Mouse (Mus musculus) large intestine, adult 2 months (tissue): ENCODE results near the gene Suco. TPM values are rescaled to one million over a fixed set of nuclear protein-coding genes. Genes with fewer than 3 reads are reported as not detected.

Experiments
- DNase-seq: peaks from one replicate; pipeline ENCODE4 v3.0.0-alpha.2; 2012; ENCODE audit warnings: low read depth, low spot score
- WGBS: fragments of 180-500 bp; shearing (Covaris S2); methylation state at CpG from one replicate; pipeline ENCODE4 v1.1.7; 2018; 5-methylcytosine and 5-hydroxymethylcytosine counted together
- polyA plus RNA-seq: library from polyadenylated mRNA; depleted of rRNA; stranded (reverse); fragments of >200 nt; gene quantifications from 2 replicates; pipeline ENCODE4 v1.2.3, GENCODE M21; 2012

The Suco gene
- polyA plus RNA-seq, 1 experiment: 2.8 TPM

DNA sequence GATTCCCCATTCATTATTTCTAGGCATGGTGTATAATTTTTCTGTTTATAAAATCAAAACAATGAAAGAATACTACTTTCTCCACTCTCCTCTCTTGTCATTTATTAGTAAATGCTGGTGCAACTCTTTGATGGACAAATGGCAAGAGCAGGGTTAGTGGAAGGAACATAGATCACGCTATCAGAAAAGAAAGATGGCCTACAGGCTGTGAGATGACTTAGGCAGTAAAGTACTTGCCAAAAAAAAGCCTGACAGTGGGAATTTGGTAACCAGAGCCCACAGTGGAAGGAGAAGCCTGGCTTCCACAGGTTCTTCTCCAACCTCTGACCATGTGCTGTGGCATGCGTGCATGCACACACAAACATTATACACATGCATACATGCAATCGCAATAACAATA, 18.5 kb upstream of the Suco start:
- DNase-seq: no peak
- WGBS: 94% methylated on average over 3 of the region's 3 CpGs

DNA sequence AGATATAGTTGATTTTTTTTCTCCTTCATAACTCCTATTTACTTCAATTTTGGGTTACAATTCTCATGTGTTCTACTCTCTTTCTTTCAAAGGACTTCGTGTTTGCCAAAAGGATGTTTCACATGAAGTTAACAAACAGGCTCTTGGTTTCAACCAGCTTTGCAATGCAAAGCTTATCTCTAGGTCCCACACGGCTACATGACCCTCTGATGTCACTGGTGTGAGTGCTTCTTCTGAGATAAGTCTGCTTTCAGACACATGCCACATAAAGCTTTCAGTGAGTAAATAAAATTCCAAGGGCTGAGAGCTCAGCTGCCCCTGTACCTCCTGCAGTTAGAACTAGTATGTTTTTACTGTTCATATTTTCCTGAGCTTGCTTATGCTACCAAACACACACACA, 18.1 kb upstream of the Suco start:
- DNase-seq: no peak
- 34% methylated on average over 2 of the region's 2 CpGs for WGBS

DNA sequence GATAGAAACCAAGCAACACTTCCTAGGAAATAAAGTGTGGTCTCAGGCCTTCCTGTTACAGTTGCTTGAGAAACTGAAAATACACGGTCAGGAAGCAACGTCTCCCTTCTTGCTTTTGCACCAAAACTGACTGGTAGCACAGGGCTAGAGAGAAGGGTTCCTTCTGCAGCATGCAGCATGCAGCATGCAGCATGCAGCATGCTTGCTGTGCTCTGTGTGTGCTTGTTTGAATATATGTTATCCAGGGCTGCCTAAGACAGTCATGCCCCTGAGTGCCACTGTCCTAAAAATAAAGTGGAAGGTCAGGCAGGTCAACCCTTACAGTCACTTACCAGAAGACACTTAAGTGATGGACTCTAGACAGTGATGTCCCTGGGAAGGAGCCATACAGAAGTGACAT, 17.6 kb upstream of the Suco start:
- DNase-seq: no peak
- WGBS: 63% methylated on average over 2 of the region's 2 CpGs

DNA sequence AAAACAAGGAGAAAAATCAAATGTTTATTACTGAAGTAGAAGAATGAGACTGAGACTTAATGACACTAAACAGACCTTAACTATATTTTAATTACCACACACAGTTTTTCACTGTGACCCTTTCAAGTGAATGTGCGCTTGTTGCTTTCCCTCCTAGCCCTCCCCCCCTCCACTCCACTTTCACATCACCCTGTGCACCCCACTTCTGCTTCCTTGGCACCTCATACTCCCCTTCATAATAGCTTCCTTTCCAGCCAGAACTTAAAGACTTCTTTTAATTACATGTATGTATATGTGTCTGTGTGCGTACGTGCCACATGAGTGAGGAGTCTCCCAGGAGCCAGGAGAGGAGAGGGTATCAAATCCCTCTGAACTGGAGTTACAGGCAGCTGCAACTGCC, 12.3 kb upstream of the Suco start:
- whole genome bisulfite sequencing: 87% methylated on average over 3 of the region's 3 CpGs
- DNase-seq: no peak

DNA sequence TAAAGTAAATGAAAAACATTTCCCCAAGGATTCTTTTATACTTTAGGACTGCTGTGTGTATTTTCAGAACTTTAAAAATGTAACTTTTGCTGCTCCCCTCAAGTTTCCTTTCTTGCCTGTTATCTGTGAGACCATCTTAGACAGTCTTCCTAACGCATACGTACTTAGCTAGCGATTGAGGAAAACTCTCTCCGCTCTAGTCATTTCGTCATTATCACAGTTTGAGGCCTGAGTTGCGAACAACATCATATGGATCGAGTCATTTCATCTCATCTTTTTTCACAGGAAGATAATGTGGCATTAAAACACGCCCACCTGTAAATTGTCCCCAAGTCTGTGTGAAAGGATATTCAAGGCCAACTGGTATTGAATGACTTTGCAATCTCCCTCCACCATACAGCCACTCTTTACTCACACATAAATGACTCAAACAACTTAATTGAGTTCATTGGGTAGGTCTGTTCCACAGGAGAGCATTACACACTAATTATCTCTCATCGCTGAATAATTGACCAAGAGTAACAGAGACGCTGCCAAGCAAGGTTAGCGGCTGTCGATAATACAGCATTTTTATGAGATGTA, 11.3 kb upstream of the Suco start:
- 79% methylated on average over 12 of the region's 12 CpGs for WGBS
- no peak for DNase-seq

DNA sequence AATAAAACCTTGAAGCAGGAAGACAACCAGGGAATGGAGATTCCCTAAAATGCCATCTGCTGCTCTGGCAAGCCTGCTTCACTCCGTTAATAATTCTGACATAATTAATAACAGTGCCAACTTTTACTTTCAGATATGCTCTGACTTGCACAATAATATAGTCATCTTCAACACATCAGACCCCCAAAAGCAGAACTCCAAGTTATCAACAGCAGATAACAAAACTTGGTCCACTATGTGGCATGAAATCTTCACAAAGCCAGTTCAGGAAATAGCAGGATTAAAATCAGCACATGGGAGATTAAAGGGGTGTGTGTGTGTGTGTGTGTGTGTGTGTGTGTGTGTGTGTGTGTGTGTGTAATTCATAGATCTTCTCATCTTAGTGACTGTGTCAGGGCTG, 9.3 kb upstream of the Suco start:
- WGBS: 77% methylated on average over 1 of the region's 1 CpGs

DNA sequence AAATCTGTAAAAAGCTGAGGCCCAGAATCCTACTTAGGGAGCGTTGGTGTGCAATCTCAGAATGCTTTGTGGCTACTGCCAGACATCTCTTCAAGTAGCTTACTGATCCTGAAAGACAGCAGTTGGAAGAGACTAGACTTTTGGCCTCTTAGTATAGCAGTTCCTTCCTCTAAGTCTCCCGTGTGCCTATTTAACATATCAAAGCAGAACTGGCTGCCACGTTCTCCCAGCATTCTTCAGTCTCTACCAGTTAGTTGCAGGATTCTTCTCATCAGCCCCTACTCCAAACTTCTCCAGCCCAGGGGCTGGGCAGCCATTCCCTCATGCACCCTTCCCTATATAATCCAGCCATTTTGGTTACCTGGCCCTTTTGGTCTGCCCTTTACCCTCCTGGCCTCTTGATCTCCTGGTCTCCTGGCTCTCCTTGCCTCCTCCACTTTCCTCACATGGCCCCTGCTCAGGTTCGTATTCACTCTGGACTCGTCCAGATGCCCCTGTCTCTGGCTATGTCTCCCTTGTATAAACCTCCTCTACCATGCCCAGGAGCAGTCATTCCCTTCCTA, 1.2 kb upstream of the Suco start:
- DNase-seq: no peak
- 32% methylated on average over 5 of the region's 5 CpGs for WGBS

More for the DNA sequence above, 9.3 kb upstream of the Suco start:
- no peak for DNase-seq

DNA sequence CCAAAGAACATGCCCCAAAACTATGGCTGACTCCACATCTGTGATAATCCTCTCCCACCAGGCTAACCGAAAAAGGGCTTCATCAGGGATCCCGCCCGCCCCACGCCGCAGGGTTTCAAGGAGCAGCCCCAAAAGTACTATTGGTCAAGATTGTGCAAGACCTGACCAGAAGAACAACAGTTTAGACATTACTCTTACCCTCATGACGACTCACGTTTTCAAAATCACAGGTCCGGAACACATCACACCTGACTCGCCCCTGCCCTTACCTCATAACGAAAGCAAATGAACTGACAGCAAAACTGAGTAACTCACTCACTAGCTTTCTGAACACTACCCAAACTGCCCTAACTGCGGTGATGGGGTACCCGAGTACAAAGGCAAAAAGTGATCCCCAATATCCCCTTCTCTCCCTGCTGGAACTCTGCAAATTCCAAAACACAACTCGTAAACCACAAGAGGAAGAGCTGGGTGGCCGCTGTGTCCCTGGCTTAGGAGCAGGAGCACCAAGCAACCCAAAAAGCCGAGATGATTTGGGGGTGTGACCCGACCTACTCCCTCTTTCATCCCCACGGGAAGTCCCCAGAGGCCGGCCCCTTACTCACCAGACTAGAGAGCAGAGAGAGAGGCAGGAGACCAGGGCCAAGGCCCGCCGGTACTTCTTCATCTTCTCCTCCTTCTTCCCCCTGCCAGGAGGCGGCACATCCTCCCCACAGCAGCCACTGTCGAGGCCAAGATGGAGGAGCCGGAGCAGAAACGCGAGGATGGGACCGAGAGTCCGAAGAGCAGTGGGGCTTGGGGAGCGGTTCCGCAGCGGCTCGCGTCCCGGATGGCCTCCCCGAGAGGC, 553 bp downstream of the Suco start:
- no peak for DNase-seq
- under 1% methylated on average over 34 of the region's 34 CpGs for WGBS

DNA sequence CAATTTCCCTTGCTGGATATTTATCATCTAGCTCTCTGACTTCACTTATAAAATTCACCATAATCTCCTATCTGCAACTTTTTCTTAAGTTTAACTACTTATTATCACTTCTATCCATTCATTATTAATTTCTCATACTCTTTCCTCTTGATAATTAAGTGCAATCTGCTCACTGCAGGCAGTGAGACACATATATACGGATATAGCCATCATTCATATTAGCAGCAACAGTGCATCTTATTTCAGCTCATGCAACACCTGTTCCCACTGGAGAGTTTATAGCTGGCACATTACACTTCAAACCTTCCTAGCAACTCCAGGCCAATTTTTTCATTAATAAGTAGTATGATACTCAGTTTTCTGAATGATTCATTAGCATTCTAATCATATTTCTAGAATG, 7.1 kb downstream of the Suco start:
- WGBS: 61% methylated on average over 1 of the region's 1 CpGs
- no peak for DNase-seq

DNA sequence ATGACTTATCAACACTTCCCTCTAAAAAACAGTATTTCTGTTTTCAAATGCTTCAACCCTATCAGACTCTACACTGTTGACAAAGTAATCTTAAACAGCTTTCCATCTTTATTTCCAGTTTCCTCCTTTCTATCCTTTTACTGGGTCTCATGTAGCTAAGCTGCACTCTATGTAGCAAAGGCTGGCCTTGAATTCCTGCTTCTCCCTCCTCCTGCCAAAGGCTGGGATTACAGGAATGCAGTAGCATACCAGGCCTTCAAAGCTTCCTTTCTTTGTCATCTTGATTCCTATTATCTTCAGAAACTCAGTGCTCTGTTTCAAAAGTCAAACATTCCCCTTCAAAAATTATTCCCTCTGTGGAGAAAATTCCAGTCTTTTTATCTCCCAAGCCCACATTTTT, 8.1 kb downstream of the Suco start:
- no peak for DNase-seq

DNA sequence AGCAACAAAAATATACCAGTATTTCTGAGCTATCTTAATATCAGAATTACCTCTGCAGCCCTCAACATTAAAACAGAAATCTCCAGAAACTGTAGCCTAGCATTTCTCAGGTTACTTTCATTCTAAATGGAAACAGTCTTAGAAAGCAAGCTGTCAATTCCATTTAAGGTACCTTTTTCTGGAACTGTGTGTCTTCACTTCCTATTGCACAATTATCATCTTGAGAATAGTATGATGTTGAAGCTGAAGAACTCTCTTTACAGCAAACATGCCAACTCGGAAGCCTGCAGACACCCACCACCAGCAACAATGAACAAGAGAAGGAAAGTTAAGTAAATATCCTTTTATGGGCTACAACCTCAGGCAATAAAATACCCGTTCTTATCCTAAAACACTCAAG, 12.7 kb downstream of the Suco start:
- 10% methylated on average over 2 of the region's 2 CpGs for WGBS

DNA sequence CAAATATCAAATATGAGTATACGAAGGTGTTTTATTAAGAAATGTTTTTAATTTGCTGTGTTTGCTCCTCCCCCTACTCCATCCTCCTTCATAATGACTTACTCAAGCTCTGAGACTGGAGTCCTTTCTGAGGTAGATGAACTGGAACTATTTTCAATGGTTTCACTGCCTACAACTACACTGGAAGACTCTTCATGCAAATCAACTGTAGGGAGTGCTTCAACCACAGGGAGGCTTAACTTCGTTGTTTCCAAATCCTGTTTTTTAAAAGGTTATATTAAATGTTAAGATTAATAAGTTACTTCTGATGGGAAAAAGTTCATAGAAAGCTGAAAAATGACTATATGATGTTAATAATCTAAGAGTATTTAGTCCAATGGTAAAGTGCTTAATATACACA, 17.2 kb downstream of the Suco start:
- WGBS: 87% methylated on average over 2 of the region's 2 CpGs
- DNase-seq: no peak

More for the DNA sequence above, 12.7 kb downstream of the Suco start:
- DNase-seq: no peak

DNA sequence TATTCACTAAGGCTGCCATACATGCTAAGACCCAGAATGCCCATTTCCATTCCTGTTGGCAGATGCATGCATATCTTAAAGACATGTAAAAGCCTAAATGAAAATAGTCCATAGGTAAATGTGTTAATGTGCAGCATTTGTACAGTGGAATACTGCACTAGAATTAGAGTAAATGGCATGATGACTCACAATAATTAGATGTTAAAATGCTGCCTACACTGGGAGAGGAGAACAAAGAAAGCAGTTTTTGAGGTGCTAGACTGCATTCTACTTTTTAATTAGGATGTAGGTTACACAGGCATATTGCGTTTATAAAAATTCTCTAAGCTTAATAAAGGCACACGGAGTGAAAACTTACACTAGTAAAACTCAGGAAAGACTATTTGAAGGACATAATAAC, 49.8 kb downstream of the Suco start:
- DNase-seq: no peak
- WGBS: 90% methylated on average over 2 of the region's 2 CpGs

DNA sequence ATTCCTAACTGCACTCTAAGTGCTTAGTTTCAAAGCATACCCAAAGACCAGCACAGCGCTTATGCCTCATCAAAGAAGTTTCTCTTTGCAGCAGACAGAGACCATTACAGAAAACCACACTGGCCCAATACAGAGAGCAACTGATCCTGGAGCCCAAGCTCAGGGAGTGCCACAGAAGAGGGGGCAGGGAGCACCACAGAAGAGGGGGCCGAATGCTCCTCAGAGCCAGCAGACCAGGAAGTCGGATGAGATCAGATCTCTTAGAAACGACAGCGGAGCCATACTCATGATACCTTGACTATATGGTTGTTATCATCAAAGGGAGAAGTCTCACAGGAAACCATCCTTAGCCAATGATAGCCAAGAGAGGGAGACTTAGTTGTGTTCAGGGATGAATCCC, 67.1 kb downstream of the Suco start:
- WGBS: 82% methylated on average over 5 of the region's 5 CpGs
- DNase-seq: no peak

DNA sequence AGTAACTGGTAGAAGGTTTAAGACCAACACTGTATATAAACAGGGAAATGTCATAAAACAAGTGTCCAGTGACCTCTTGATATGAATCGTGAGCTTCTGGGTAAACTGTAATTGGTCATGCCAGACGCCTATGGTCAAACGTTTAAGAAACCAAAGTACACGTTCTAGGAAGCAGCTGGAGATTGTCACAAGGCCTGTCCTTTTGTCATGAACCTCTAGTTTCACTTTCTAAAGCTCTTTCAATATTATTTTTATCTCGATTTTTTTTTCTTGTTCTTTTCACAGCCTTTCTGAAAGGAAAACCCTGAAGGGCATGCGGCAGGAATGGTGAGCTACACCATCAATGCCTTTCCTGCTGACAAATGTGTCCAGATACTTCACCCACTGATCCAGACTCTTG, 67.5 kb downstream of the Suco start:
- 30% methylated on average over 6 of the region's 6 CpGs for WGBS

DNA sequence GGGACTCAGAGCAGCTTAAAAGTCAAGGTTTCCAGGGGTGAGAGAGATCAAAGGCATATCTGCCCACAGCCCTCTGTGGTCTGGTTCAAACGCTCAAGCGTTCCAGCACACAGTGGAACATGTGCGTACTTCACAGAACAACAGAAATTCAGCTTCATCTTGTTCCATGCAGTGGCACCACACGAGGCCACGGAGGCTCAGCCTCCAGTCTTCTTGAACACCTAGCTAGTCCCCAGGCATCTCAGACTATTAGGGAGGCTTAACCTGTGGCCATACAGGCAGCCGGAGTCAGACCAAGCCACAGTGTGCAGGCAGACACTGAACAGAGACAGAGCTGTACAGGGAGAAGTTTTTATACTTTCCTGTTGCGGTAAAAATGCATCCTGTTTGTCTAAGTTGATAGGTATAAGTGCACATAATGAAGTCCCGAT, 71.9 kb downstream of the Suco start:
- DNase-seq: no peak

More for the DNA sequence above, 67.5 kb downstream of the Suco start:
- no peak for DNase-seq

DNA sequence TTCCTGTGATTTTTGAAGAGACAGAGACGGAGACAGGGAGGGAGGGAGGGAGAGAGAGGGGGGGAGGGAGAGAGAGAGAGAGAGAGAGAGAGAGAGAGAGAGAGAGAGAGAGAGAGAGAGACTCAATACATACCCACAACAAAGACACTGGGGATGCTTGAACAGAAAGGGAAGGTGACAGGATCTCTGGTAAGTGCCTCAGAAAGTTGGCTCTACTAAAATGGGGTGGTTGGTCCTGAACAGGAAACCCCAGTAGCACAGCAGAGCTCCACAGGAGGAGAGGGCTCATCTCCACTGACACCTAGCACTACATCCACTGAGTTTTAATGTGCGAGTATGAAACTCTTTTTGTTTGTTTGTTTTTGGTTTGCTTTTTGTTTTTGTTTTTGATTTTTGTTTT, 75.2 kb downstream of the Suco start:
- DNase-seq: no peak
- WGBS: 82% methylated on average over 2 of the region's 2 CpGs

More for the DNA sequence above, 71.9 kb downstream of the Suco start:
- WGBS: 74% methylated on average over 8 of the region's 8 CpGs

DNA sequence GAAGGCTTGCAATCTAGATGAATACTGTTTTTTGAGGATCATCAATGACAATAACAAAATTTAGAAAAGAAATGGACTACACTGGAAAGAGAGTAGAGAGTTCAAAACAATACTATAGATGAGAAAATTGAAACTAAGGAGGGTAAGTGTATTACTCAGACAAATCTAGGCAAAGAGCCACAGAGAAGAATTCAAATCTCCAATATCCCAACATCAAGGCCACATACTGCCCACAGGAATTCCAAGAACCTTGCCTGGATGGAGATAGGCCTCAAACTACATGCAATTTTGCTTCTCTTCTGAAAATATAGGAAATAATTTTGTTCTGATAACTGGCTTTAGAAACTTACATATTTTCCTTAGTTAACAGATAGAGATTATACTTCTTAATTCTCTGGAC, 76.2 kb downstream of the Suco start:
- DNase-seq: no peak

DNA sequence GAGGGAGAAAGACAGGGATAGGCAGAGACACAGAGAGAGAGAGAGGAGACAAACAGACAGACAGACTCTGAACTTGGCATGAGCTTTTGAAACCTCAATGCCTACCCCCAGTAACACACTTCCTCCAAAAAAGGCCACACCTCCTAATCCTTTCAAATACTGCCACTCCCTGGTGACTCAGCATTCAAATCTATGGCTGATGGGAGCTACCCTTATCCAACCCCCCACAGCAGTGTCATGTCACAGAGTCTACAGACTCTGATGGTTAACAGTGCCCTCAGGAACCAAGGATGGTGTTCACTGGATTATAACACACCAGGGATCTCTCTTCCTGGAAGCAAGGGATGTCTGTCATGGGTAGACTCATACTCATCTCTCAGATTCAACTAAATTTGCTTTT, 76.7 kb downstream of the Suco start:
- no peak for DNase-seq

DNA sequence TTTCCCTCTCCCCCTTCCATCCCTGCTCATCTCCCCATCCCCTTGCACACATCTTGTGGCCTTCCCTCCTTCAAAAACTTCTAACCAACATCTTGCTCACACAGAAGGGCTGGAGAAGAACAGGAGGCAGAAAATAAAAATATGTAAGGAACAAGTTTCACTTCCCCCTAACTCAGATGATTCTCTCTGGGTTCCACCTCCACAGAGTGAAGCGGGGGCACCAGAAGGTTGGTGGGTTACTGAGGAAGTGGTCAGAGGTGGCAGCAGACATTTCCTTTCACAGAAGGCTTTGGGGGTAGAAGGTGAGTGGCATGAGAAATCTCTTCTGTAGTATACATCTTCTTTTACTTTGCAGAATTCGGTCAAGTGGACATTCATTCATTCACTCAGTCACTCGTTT, 77.6 kb downstream of the Suco start:
- no peak for DNase-seq

More for the DNA sequence above, 77.6 kb downstream of the Suco start:
- 87% methylated on average over 3 of the region's 3 CpGs for WGBS
